Comparison of ENCODE assay signal across 15 mouse cellular contexts in genomic region chr8:115719126-115719525, GRCm38 (mm10). TPM values are rescaled to one million over a fixed set of nuclear protein-coding genes. Genes with fewer than 3 reads are reported as not detected.
DNase-seq lines count a peak whose midpoint lies in the region; ATAC-seq and TF ChIP-seq lines count a peak whose summit lies in the region.
"Had no signal": no experiment of that assay in that cellular context is flagged by ENCODE, and none has a peak within 500 bp of the region (broad histone marks: within the 10 kb centered on the region; RNA-seq: fewer than 3 reads in every experiment).

No protein-coding gene starts in this region.

- DNase-seq in kidney, adult 11 months, result peak; percentile 90
- DNase-seq in adrenal gland, postnatal 10 days, result peak; percentile 73
- no peak for DNase-seq in kidney, postnatal 0 days (ENCODE audit: low spot score)
- no peak for DNase-seq in yolk sac, embryonic 10.5 days (ENCODE audit: low spot score)
- DNase-seq in spleen, postnatal 36 days (ENCODE audit: low spot score in 2 of 2), result no peak
- DNase-seq: cerebellum, adult 9-10 months; lung, embryonic 14.5 days; thymus, postnatal 36 days had no signal

- no peaks in the 10 kb centered on the region for H3K9me3 ChIP-seq in kidney, embryonic 14.5 days (ENCODE audit: control insufficient read depth, low read length)
- no peaks in the 10 kb centered on the region for H3K9me3 ChIP-seq in kidney, postnatal 0 days (replicated peaks; ENCODE audit: low read length)
- H3K9me3 ChIP-seq: embryonic facial prominence, embryonic 10.5 days; heart, embryonic 15.5 days; limb, embryonic 13.5 days; stomach, embryonic 15.5 days had no signal

- H3K9ac ChIP-seq in kidney, embryonic 14.5 days (ENCODE audit: low read depth, low read length), result no peak overlapping the region
- H3K9ac ChIP-seq in kidney, postnatal 0 days (ENCODE audit: low read depth, low read length), result no peak overlapping the region
- H3K9ac ChIP-seq: heart, embryonic 15.5 days; limb, embryonic 13.5 days; lung, embryonic 14.5 days; stomach, embryonic 15.5 days had no signal

- H3K27me3 ChIP-seq in kidney, embryonic 14.5 days (ENCODE audit: control insufficient read depth, insufficient read depth, low read length), result no peaks in the 10 kb centered on the region
- H3K27me3 ChIP-seq in C2C12 (ENCODE audit: control insufficient read depth, insufficient read depth, insufficient read length), result no peaks in the 10 kb centered on the region
- no peaks in the 10 kb centered on the region for H3K27me3 ChIP-seq in kidney, postnatal 0 days (ENCODE audit: insufficient read depth, low read length)

- no peak overlapping the region for H3K4me3 ChIP-seq in kidney, embryonic 14.5 days (ENCODE audit: low read length)
- no peak overlapping the region for H3K4me3 ChIP-seq in C2C12 (ENCODE audit: insufficient read depth, poor library complexity, severe bottlenecking)
- H3K4me3 ChIP-seq in kidney, postnatal 0 days (replicated peaks; ENCODE audit: low read depth, low read length), result no peak overlapping the region
- H3K4me3 ChIP-seq: embryonic facial prominence, embryonic 10.5 days; heart, embryonic 15.5 days; limb, embryonic 13.5 days; stomach, embryonic 15.5 days had no signal

- TF ChIP-seq CTCF in C2C12 (IDR thresholded peaks at IDR 0.05; ENCODE audit: control insufficient read depth, insufficient read depth, insufficient read length), result no peak
- TF ChIP-seq CTCF in kidney, postnatal 0 days (IDR thresholded peaks at IDR 0.05; ENCODE audit: low read depth), result no peak

- H3K79me2 ChIP-seq in C2C12 (ENCODE audit: control insufficient read depth, insufficient read depth), result no peaks in the 10 kb centered on the region

- H3K4me1 ChIP-seq in kidney, embryonic 14.5 days (ENCODE audit: control insufficient read depth, insufficient read depth, low read length), result no peaks in the 10 kb centered on the region
- H3K4me1 ChIP-seq in kidney, postnatal 0 days (replicated peaks; ENCODE audit: insufficient read depth, low read length), result no peaks in the 10 kb centered on the region
- H3K4me1 ChIP-seq: stomach, embryonic 15.5 days had no signal

- ATAC-seq in kidney, embryonic 14.5 days (ENCODE audit: low FRiP score, low TSS enrichment), result no peak
- ATAC-seq in kidney, postnatal 0 days (replicated peaks; ENCODE audit: low FRiP score, low read depth), result peak; percentile 52
- ATAC-seq: inflammation-experienced regulatory T-cells, adult 6 months had no signal

- H3K79me3 ChIP-seq in C2C12 (ENCODE audit: low read depth), result no peaks in the 10 kb centered on the region

- no peaks in the 10 kb centered on the region for H3K36me3 ChIP-seq in kidney, embryonic 14.5 days (ENCODE audit: control insufficient read depth, insufficient read depth, low read length)
- H3K36me3 ChIP-seq in C2C12 (ENCODE audit: control insufficient read depth, insufficient read depth), result no peaks in the 10 kb centered on the region
- no peaks in the 10 kb centered on the region for H3K36me3 ChIP-seq in kidney, postnatal 0 days (ENCODE audit: insufficient read depth, low read length)
- H3K36me3 ChIP-seq: embryonic facial prominence, embryonic 10.5 days; heart, embryonic 15.5 days; limb, embryonic 13.5 days; stomach, embryonic 15.5 days had no signal

- H3K4me2 ChIP-seq in kidney, embryonic 14.5 days (replicated peaks; ENCODE audit: low read depth, low read length), result no peak overlapping the region
- no peak overlapping the region for H3K4me2 ChIP-seq in kidney, postnatal 0 days (ENCODE audit: low read length)
- H3K4me2 ChIP-seq: heart, embryonic 15.5 days; limb, embryonic 13.5 days; lung, embryonic 14.5 days; stomach, embryonic 15.5 days had no signal

- no peak overlapping the region for H3ac ChIP-seq in C2C12 (ENCODE audit: control insufficient read depth, insufficient read length, low read depth)

- 84% methylated on average over 7 of the region's 7 CpGs for WGBS in kidney, embryonic 14.5 days
- 79% methylated on average over 7 of the region's 7 CpGs for WGBS in kidney, postnatal 0 days

- no peak overlapping the region for H3K27ac ChIP-seq in kidney, embryonic 14.5 days (ENCODE audit: low read depth, low read length)
- H3K27ac ChIP-seq in kidney, postnatal 0 days, result no peak overlapping the region
- H3K27ac ChIP-seq: embryonic facial prominence, embryonic 10.5 days; heart, embryonic 15.5 days; limb, embryonic 13.5 days; stomach, embryonic 15.5 days had no signal

TF ChIP-seq in C2C12, 6 proteins besides CTCF, POLR2A, EP300 and RAD21:
- no peak for TF ChIP-seq FOSL1 (IDR thresholded peaks at IDR 0.05; ENCODE audit: insufficient read depth, low read length, poor library complexity, severe bottlenecking)
- TF ChIP-seq USF1 (IDR thresholded peaks at IDR 0.05; ENCODE audit: low read depth), result peak; percentile 80
- no peak for TF ChIP-seq CEBPB (IDR thresholded peaks at IDR 0.05; ENCODE audit: low read depth)

RNA-seq across cellular contexts. Expression of gene Maf, which starts 11.5 kb away (rescaled TPM):
- polyA plus RNA-seq in kidney, embryonic 14.5 days (2014; fragmentation: Nextera tagmentation; extraction: Ambion mirVana), result 11.0 and 12.7 TPM in 2 replicates
- polyA plus RNA-seq in C2C12 (2012; fragmentation: generic; extraction: Trizol), result 0.60 TPM
- 10 to 100 TPM; 25.0 to 27.2 TPM for total RNA-seq in adrenal gland, postnatal 10 days (2021)
- 14.5 and 14.8 TPM in 2 replicates for polyA plus RNA-seq in kidney, postnatal 0 days (2015; fragmentation: Nextera tagmentation; extraction: Ambion mirVana)

Comparison
In these comparisons a context has a peak if more than half of its experiments do, and no peak if none do; other contexts are left out.
1. DNase-seq: peak in kidney, adult 11 months (single experiment) and adrenal gland, postnatal 10 days (single experiment); none in kidney, postnatal 0 days (single experiment), yolk sac, embryonic 10.5 days (single experiment) and spleen, postnatal 36 days (0 of 2).